Mouse (Mus musculus) adrenal gland, postnatal 4 days (tissue): ENCODE data around the gene Nhlrc4. TPM values are rescaled to one million over a fixed set of nuclear protein-coding genes. Genes with fewer than 3 reads are reported as not detected.

ENCODE experiments used
- total RNA-seq, 2 experiments: library from RNA; stranded (reverse); gene quantifications; 2 replicates each; pipeline ENCODE4 v1.2.3; 2021

Gene Nhlrc4
- total RNA-seq, 2 experiments from 2014 or later: 0.54 to 1.5 TPM

Other genes with a start within 250 kb of the Nhlrc4 start
- gene Gng13, start 227.8 kb downstream of the Nhlrc4 start, total RNA-seq: 1 to 10 TPM in 1 of 2 experiments, not detected in 1; 1.8 TPM
- gene Chtf18, start 217.5 kb downstream of the Nhlrc4 start, total RNA-seq: 10 to 100 TPM; 16.2 to 17.7 TPM
- gene Rpusd1, start 217.3 kb downstream of the Nhlrc4 start, total RNA-seq: 10 to 100 TPM; 16.6 to 18.2 TPM
- not detected for gene Mslnl, start 208.9 kb downstream of the Nhlrc4 start, total RNA-seq
- gene Msln, start 190.6 kb downstream of the Nhlrc4 start, total RNA-seq: 10 to 100 TPM; 16.3 to 19.1 TPM
- gene Narfl, start 171.2 kb downstream of the Nhlrc4 start, total RNA-seq: 10 to 100 TPM; 39.5 to 40.8 TPM
- gene Haghl, start 159.3 kb downstream of the Nhlrc4 start, total RNA-seq: 10 to 100 TPM; 51.4 to 53.4 TPM
- under 1 TPM in 1 of 2 experiments, not detected in 1; 0.22 TPM for gene Ccdc78, start 158.4 kb downstream of the Nhlrc4 start, total RNA-seq
- 10 to 100 TPM; 89.1 to 93.5 TPM for gene Fam173a, start 152.1 kb downstream of the Nhlrc4 start, total RNA-seq
- gene AC134908.4, start 149.3 kb downstream of the Nhlrc4 start, total RNA-seq: not detected
- gene Metrn, start 147.8 kb downstream of the Nhlrc4 start, total RNA-seq: 10 to 100 TPM; 71.1 to 74.5 TPM
- 10 to 100 TPM; 24.8 to 26.9 TPM for gene Fbxl16, start 135.9 kb downstream of the Nhlrc4 start, total RNA-seq
- 10 to 100 TPM; 27.8 to 31.0 TPM for gene Wdr24, start 121.3 kb downstream of the Nhlrc4 start, total RNA-seq
- 10 to 100 TPM; 72.9 to 81.8 TPM for gene Jmjd8, start 116.1 kb downstream of the Nhlrc4 start, total RNA-seq
- gene Stub1, start 111.6 kb downstream of the Nhlrc4 start, total RNA-seq: 100 to 1,000 TPM; 210 to 213 TPM
- 10 to 100 TPM; 19.3 to 21.4 TPM for gene Rhbdl1, start 107.7 kb downstream of the Nhlrc4 start, total RNA-seq
- 10 to 100 TPM; 13.2 to 15.5 TPM for gene Gm20683, start 103.2 kb downstream of the Nhlrc4 start, total RNA-seq
- gene Rhot2, start 100.1 kb downstream of the Nhlrc4 start, total RNA-seq: 10 to 100 TPM; 89.6 to 95.0 TPM
- 10 to 100 TPM; 53.1 to 58.9 TPM for gene Wdr90, start 83.5 kb downstream of the Nhlrc4 start, total RNA-seq
- 100 to 1,000 TPM; 193 to 209 TPM for gene Mcrip2, start 76.2 kb downstream of the Nhlrc4 start, total RNA-seq
- gene Mettl26, start 69.9 kb downstream of the Nhlrc4 start, total RNA-seq: 10 to 100 TPM; 80.4 to 81.3 TPM
- 1 to 10 TPM; 5.1 to 5.2 TPM for gene Wfikkn1, start 64.1 kb downstream of the Nhlrc4 start, total RNA-seq
- 10 to 100 TPM; 36.4 to 38.1 TPM for gene Rab40c, start 25.2 kb downstream of the Nhlrc4 start, total RNA-seq
- 100 to 1,000 TPM in 1 of 2 experiments, 10 to 100 TPM in 1; 97.7 to 115 TPM for gene Pigq, start within 50 bp of the Nhlrc4 start, total RNA-seq
- 1 to 10 TPM in 1 of 2 experiments, not detected in 1; 1.1 TPM for gene A930017K11Rik, start 7.6 kb upstream of the Nhlrc4 start, total RNA-seq
- 10 to 100 TPM; 24.0 to 24.2 TPM for gene Capn15, start 40.8 kb upstream of the Nhlrc4 start, total RNA-seq
- 10 to 100 TPM; 17.8 to 28.5 TPM for gene Rab11fip3, start 124.6 kb upstream of the Nhlrc4 start, total RNA-seq
- gene Decr2, start 145.4 kb upstream of the Nhlrc4 start, total RNA-seq: 10 to 100 TPM; 22.7 to 33.3 TPM
- gene Nme4, start 150.6 kb upstream of the Nhlrc4 start, total RNA-seq: 10 to 100 TPM; 13.4 to 14.7 TPM
- 10 to 100 TPM in 1 of 2 experiments, 1 to 10 TPM in 1; 7.4 to 12.2 TPM for gene Tmem8, start 168.3 kb upstream of the Nhlrc4 start, total RNA-seq
- gene Mrpl28, start 178.5 kb upstream of the Nhlrc4 start, total RNA-seq: 10 to 100 TPM; 78.4 to 91.8 TPM
- 10 to 100 TPM; 51.7 to 57.2 TPM for gene Axin1, start 193.7 kb upstream of the Nhlrc4 start, total RNA-seq